Mouse (Mus musculus): ENCODE measurements around the gene Tmem136.
A peak's percentile ranks its signal among the peaks of the same experiment; 100 is the strongest.
"Not testable (repeated sequence)": the region's sequence is repeated elsewhere in the genome, so short reads cannot be mapped to it uniquely, and the experiment has no call there.

Gene Tmem136

DNA sequence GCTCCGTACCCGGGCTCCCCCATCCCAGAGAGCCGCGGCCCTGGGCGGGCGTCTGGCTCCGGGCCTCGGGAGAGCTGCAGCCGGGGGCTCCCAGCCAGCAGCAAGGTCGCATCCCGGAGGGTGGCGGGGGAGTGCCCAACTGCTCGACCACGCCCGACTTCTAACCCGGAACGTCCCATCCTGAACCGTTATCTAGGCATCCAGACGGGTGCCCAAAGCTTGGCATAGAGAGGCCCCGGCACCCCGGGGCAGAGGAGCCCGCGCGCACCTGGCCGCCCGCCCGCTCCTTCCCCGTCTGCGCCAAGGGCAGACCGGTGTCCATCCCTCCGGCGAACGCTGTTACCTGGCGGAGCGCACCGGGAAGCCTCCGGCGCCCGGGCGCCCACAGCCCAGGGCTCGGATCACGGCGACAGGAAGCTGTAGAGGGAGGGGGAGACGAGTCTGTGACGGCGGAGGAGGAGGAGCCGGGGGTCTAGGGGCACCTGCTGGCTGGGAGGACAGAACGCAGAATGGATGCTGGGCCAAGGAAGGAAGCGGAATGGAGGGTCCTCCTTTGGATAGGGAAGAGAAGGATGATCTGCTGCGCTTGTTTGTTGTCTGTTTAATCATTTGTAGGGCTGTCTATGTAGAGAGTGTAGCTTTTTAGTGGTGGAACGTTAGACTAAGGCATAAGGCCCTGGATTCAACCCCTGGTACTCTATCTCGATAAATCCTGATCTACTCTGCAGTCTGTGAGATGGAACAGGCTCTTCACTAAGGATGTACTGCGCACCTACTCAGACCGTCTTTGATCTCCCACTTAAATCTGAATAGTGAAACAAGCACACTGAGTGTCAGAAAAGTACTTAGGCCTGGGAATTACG lies at the start of gene Tmem136:
Gene Tmem136, minus strand, starts transcription at position 437 of the 863 bp plus-strand sequence.
- peak; percentile 67 to 80 for DNase-seq (ENCODE audit: low spot score in 2 of 2)

DNA sequence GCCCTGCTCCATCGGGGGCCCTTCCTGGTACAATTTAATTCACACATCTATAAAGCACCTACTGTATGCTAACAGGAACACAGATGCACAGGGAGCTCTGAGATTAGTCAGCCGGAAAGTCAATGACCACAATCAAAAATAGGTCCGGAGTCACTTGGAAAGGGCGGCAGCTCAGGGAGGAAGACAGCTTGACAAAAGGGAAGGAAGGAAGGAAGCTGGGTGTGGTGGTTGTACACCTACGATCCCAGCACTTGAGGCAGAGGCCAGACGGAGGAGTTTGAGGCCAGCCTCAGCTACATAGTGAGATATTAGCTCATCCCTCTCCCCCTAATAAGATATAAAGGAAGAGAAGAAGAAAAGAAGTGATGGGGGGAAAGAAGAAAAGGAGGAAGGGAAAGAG lies 39.6 kb upstream of the Tmem136 start:
- no peak for DNase-seq (ENCODE audit: low spot score in 2 of 2)

DNA sequence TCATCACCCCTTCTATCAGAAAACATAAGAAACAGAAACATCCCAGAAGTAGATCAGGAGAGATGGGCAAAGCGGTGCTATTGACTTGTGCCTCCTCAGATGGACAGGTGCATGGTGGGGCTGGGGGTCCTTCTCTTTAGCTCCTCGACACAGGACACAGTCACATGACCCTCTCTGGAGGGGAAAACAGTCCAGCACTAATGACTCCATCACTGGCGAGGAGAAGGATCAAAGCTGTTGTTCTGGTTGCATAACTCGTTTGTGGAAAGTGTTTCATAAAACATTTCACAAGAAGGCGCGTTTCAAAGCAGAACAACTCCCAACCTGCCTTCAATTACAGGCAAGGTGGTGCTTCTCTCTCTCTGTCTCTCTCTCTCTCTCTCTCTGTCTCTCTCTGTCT lies 35.4 kb upstream of the Tmem136 start:
- DNase-seq (ENCODE audit: low spot score in 2 of 2), result no peak

DNA sequence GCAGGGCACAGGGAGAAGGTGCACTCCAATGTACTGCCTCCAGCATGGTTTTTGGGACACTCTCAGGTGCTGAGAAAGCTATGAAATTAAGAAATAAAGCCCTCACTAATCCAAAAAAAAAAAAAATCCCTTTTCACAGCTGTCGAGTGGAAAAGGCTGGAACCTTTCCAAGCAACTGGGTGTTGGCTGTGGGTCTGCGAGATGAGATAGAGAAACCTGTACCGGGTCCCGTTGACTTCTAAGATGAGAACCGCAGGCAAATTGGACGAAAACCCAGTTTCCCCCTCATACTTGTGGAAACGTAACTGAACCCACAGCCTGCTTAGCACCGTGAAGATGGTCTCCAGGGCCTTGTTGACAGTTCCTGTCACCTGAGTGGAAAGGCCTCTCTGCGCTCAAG lies 34.6 kb upstream of the Tmem136 start:
- no peak for DNase-seq (ENCODE audit: low spot score in 2 of 2)

DNA sequence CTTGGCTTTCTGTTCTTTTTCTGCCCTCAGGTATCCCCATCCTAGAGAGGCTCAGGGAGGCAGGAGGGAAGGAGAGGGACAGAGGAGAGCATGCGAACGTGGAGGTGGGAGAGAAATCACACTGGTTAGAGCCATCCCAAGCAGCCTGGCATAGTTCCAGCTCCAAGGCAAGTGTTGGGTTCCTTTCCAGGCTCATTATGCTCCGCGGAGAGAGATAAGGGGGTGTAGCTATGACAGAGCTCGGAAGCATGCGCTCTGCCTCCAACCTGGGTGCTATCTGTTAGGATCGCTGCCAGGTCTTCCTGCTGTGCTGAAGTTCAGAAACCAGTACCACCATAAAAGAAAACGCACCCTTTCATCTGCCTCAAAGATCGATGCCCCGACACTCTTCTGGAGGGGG lies 33.7 kb upstream of the Tmem136 start:
- peak; percentile 4 to 6 for DNase-seq (ENCODE audit: low spot score in 2 of 2)

DNA sequence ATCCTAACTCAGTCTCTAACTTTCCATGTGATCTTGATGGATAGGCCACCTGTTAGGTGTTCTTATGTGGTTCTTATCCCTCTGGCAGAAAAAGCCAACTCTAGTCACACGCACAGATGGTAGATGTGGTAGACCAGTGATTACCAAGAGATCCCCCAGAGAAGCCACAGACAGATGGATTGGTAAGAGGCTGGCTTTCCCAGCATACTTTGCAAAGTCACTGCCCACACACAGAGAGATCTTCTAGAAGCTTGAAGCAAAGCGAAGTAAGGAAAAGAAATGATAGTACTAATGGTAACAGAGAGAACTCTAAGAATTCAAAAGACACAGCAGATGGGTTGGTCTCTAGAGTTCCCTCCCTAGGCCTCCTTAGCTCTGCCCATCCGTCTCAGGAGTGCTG lies 33.1 kb upstream of the Tmem136 start:
- no peak for DNase-seq (ENCODE audit: low spot score in 2 of 2)

DNA sequence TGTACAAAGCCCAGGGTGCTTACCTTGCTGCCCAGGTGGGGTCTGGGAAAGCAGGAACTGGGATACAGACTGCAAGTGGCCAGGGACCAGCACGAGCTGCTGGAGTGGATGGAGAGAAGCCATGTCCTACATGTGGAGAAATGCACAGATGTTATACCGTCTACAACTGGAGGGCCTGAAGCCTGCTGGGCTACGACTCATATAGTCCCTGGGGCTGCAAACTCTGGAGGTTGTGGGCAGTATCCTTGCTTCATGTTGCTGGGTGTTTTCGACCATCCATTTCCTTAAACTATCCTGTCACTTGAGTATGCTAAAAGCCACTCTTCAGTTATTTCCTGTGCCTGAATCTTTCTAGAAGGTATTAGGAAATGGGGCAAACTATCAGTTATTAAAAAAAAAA lies 28.8 kb upstream of the Tmem136 start:
- no peak for DNase-seq (ENCODE audit: low spot score in 2 of 2)

DNA sequence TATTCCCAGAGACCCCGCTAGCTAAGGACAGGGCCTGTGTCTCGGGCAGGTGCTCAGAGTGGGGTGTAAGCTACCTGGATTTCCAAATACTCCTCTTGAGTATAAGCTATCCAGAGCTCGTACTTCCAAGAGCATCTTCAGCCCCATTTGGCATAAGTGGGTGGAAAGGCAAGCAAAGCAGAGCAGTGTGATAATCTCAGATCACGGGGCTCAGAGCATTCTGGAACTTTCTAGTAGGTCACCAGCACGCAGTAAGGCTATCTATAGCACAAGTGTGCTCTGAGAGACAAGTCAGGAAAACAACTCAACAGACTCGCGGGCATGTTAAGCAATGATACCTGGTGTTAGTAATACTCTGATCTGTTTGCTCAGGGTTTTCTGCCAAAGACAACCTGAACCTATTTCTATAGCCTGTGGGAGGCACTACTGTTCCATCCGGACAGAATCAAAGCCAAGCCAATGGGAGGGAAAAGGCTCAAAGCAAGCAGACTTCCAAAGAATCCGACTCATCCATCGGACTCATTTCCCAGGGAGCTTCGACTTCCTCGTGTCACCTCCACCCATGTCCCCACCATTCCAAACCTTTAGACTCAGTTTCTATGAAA lies 27.9 kb upstream of the Tmem136 start:
- DNase-seq (ENCODE audit: low spot score in 2 of 2), result no peak

DNA sequence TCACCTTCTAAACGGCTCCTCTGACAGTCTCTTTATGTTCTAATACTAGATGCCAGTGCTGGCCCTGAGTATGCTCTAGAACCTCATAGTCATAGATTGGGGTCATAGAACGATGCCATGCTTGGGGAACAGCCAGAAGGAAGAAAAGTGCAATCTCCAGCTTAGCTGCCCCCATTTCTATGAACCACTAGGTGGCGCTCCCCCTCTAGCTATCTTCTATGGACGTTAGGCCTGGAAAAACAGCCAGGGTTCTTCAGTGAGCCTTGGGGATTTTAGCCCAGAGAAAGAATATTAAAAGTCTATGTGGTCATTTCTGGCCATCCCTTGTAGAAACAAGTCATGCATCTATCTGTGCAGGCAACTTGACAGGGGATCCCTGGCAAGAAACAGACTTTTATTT lies 25.5 kb upstream of the Tmem136 start:
- peak in 1 of 2 experiments; percentile 15 for DNase-seq (ENCODE audit: low spot score in 2 of 2)

DNA sequence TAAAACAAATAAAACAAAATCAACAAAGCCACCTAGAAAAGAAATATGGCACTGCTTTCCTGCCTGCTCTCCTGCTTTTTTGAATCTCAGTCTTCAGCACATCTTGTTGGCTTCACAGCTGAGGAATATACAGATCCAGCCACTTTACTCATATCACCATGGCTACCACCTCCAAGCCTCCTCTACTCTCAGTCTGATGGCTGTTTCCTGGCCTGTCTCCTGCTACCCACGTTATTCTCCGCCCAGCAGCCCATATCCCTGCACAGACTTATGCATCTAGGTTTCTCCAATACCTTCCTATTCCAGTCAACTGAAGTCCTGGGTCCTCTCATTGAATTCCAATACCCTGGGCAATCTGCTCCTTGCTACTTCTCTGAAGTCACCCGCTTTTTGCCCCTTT lies 17.2 kb upstream of the Tmem136 start:
- no peak for DNase-seq (ENCODE audit: low spot score in 2 of 2)

DNA sequence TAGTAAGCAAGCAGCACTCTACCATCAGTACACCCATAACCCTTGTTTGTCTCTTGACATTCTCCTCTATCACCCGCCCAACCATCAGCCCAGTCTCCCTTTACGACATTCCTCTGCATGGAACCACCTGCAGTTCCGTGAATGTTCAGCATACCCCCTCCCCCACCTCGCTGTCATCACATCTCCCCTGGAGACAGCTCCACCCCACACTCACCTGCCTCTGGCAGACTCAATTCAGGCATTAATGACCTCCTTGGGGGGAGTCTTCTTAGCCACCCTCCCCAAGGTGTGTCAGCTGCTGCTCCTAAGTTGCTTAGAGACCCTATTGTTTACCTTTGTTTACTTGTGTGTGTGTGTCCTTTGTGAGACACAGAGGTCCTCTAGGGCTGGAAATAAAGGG lies 16.0 kb upstream of the Tmem136 start:
- DNase-seq (ENCODE audit: low spot score in 2 of 2), result no peak

DNA sequence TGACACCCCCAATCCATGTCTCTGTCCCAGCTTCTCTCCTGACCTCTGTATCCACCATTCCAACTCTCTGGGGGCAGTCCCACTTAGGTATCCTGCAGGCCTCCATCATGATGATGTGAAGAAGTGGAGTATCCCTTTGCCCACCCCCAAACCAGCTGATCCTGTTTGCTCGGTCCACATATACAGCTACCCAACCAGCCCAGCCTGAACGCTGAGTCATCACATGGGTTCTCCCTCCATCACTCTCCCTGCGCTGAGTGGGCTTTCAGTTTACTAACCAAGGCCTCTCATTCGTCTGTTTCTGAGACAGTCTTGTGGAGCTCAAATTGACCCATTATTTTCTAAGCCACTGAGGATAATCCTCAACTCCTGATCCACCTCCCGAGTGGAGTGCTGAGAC lies 15.6 kb upstream of the Tmem136 start:
- DNase-seq (ENCODE audit: low spot score in 2 of 2), result no peak

DNA sequence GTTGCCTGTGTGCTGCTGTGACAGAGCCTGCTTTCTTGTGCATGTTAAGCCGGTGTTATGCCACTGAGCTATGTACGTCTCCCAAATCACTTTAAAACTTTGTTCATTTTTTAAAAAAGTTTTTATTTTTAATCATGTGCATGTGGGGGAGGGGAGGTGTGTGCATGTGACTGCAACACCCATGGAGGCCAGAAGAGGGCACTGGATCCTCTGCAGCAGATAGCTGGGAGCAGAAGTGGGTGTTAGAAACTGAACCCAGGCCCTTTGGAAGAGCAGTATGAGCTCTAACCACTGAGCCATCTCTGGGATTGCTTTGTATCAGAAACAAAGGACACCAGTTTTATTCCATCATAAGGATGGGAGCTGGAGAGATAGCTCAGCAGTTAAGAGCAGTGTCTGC lies 14.3 kb upstream of the Tmem136 start:
- DNase-seq (ENCODE audit: low spot score in 2 of 2), result no peak

DNA sequence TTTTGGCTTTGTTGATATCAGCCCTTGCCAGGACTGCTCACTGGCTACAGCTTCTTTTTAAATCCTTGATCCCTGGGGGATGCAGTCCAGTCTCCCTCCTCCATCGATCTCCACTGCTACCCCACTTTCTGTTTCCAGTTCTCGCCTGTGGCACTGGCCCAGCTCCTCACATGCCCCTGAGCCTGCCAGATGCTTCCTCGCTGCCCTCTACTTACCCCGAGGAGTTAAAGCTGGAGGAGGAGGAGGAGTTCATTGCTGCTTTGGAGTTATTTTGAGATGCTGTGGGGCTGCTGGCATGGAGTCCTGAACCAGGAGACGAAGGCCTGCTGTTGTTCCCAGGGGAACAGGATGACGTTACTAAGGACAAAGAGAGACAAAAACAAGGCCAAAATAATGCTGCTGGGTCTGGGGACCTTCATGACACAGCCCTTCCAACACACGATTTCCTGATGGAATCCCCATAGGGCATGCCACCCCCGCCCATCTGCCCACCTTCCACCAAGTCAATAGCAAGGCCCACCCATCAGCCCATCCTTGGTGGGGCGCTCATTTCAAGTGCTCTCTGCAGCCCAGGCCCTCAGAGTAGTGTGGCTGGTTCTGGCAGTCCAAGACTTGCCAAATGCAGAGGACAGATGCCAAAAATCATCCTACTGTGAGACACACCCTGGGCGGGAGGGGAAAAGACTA lies 10.9 kb upstream of the Tmem136 start:
- no peak for DNase-seq (ENCODE audit: low spot score in 2 of 2)

DNA sequence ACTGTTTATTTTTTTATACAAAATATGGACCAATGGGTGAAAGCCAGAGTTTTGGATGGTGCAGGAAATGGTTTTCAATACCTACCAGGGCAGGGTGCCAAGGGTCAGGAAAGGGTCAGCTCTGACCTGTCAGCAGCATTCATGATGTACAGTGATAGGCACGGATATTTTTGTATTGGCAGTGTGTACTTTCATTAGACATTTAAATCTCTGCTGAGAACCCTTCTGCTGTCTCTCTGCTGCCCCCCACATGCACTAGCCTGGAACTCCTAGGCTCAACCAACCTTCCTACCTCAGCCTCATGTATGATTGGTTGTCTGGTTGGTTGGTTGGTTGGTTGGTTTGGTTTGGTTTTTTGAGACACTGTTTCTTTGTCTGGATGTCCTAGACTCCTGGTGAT lies 6.0 kb upstream of the Tmem136 start:
- DNase-seq (ENCODE audit: low spot score in 2 of 2), result no peak

DNA sequence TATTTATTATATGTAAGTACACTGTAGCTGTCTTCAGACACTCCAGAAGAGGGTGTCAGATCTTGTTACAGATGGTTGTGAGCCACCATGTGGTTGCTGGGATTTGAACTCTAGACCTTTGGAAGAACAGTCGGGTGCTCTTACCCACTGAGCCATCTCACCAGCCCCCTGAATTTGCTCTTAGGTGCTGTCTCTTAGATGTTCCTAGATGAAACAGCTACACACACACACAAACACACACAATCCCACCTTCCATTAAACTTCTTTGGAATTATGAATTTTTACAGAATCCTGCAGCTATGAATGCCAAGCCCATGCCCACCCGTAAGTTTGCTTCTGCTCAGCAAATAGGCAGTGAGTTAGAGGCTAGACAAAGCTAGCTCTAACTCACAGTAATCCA lies 5.6 kb upstream of the Tmem136 start:
- DNase-seq (ENCODE audit: low spot score in 2 of 2), result not testable (repeated sequence)

DNA sequence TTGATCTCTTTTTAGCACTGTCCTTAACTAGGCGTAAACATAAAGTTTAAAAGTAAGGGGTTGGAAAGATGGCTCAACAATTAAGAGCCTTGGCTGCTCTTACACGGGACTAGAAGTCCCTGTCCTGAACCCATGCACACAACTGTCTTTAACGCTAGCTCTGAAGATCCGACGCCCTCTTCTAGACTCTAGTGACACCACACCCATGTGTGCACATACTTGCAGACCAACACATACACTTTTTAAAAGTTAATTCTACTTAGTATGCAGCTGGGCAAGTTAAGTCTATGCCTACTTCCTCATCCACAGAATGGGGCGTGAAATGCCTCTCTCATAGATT lies 597 bp upstream of the Tmem136 start:
- no peak for DNase-seq (ENCODE audit: low spot score in 2 of 2)

DNA sequence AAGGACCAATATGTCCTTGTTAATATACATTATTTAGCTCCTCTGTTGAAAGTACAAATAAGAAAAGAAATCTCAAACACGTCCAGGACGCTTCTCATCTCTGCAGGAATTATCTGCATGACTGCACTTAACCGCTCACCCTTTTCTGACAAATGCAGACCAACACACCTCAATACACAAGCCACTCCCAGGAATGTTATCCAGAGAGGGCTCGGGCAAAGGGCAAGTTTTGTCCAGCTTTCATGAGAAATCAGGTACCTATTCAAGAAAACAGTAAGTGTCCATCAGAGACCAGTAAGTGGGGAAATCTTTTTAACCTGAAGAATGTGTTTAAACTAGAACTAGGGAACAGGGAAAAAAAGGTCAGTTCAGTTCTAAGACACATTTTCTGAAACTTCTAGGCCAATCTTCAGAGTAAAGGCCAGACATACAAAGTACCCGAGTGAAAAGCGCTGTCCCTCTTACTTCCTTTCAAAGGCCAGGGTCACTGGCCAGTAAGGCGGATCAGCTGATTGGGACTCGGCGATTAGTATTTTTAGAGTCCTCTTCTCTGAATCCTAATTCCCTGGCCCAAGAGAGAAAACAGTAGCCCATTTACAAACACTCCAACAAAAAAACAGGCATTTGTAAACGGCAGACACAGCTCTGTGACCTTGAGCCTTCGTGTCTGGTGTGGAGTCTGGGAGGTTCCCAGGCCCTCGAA lies 788 bp downstream of the Tmem136 start:
- DNase-seq (ENCODE audit: low spot score in 2 of 2), result no peak

DNA sequence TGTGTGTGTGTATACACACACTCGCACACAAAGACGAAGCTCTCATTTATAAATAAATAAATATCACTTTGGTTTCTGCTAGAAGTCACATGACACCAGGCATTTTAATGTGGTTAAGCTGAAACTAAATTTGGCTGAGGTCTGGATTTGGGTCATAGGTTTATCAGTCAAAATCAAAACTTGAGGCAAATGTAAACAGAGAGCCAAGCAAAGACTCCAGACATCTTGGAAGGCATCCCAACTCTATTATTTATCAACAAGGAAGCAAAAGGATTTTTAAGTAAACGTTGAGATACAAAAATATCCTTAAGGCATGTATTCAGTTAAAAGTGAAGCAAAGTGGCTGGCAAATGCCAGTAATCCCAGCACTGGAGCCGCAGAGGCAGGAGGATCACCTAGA lies 1.5 kb downstream of the Tmem136 start:
- DNase-seq (ENCODE audit: low spot score in 2 of 2), result no peak

DNA sequence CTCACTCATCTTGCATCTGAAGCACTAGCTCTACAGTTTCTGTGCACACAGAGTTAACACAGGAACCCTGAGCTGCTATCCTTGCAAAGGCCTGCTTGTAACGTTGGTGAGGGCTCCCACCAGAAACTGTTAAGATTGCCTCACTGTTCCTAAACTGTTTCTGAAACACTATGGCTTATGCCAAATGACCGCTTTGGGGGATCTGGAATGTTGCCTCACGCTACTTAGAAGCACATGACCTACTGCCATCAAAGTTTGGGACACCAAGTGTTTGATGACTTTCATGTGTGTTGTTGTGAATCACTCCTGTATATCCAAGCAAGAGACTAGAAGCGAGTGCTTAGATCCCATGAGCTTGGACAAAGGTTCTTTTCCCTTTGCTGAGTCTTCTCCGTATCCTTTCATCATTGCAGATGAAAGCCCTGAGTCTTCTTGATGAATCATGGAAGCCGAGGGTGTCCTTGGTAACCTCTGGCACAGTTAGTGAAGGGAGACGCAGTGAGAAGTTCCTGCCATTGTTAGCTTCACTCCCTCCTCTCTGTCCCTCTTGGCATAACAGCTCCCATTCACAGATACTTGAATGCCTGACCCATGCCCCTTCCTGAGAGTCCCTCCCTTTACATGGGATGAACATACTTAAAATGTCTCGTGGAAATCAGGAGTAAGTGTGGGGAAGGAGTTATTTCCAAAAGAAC lies 5.9 kb downstream of the Tmem136 start:
- DNase-seq (ENCODE audit: low spot score in 2 of 2), result no peak

DNA sequence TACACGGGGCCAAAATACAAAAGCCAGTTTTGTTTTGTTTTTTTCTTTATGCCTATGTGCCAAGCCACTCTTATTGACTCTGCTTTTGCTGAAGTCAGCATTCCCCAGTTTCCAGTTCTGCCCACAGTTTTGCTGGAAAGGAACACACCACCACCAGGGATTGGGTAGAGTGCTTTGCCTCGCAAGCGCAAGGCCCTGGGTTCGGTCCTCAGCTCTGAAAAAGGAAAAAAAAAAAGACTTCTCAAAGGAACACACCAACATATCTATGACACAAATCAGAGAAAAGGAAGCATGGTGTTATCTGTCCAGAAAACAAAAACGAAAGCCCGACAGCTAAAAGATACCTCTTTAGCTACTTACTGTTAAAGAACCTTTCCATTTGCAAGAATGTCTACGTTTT lies 7.2 kb downstream of the Tmem136 start:
- no peak for DNase-seq (ENCODE audit: low spot score in 2 of 2)

DNA sequence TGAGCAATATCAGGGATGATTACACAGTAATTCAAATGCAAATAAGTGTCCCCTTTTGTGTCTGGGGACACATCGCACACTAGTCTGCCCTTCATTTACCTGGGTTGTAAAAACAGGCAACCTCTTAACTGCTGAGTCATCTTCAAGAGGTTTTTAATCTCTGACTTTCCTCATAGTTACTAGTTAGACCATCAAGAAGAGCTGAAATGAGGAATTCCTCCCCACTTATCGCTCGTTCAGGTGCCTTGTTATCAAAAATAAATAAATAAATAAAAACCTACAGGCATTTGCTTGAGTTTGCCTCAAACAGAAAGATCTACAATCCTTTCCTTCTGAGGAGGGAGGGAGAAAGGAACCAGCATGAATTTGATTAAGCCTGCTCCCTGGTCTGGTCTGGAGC lies 7.6 kb downstream of the Tmem136 start:
- DNase-seq (ENCODE audit: low spot score in 2 of 2), result no peak

Measured in spleen, postnatal 36 days (tissue).